In genomic region chr6:134352881-134353280, GRCm38 (mm10) we compare ENCODE assay signal across 28 mouse cellular contexts. TPM values are rescaled to one million over a fixed set of nuclear protein-coding genes. Genes with fewer than 3 reads are reported as not detected.
DNase-seq lines count a peak whose midpoint lies in the region; ATAC-seq and TF ChIP-seq lines count a peak whose summit lies in the region.
"Had no signal": no experiment of that assay in that cellular context is flagged by ENCODE, and none has a peak within 500 bp of the region (broad histone marks: within the 10 kb centered on the region; RNA-seq: fewer than 3 reads in every experiment).

No protein-coding gene starts in this region.

- no peak overlapping the region for H3K27ac ChIP-seq in heart, embryonic 10.5 days
- no peak overlapping the region for H3K27ac ChIP-seq in heart, embryonic 11.5 days (ENCODE audit: low read depth, low read length)
- H3K27ac ChIP-seq in kidney, adult 2 months (ENCODE audit: insufficient read depth, low read depth, low read length) = no peak overlapping the region
- H3K27ac ChIP-seq: embryonic facial prominence, embryonic 13.5 days; embryonic facial prominence, embryonic 15.5 days; forebrain, embryonic 13.5 days; forebrain, embryonic 15.5 days had no signal

- no peak for ATAC-seq in heart, embryonic 11.5 days (replicated peaks; ENCODE audit: insufficient number of reproducible peaks, low FRiP score, low TSS enrichment)
- ATAC-seq: activated CD4-positive, CD25-positive, alpha-beta regulatory T cell, adult 4 months; CD4-positive, CD25-positive, alpha-beta regulatory T cell, adult 4 months; forebrain, embryonic 13.5 days; forebrain, embryonic 15.5 days; forebrain, postnatal 0 days; Patski had no signal

- peak; percentile 36 for DNase-seq in heart, embryonic 10.5 days (ENCODE audit: low spot score)
- DNase-seq in urinary bladder, postnatal 36 days (ENCODE audit: low spot score in 2 of 2) = peak; percentile 30 to 36
- DNase-seq in urinary bladder, postnatal 4 days (ENCODE audit: low spot score in 2 of 2) = no peak
- DNase-seq in fat pad, adult 2 months (ENCODE audit: extremely low read depth, low read depth, low spot score) = peak; percentile 94
- no peak for DNase-seq in right cerebral cortex, postnatal 4 days
- no peak for DNase-seq in kidney, adult 2 months
- DNase-seq: adrenal gland, adult 8-10 months; adrenal gland, postnatal 14 days; adrenal gland, postnatal 36 days; B cell, adult 2 months; cerebellum, adult 11-12 months; cerebellum, adult 2 months; cerebellum, adult 9-10 months; cerebellum, postnatal 10 days; cerebellum, postnatal 25 days; forebrain, postnatal 0 days had no signal

- WGBS in heart, embryonic 10.5 days = 87% methylated on average over 6 of the region's 6 CpGs
- WGBS in heart, embryonic 11.5 days (ENCODE audit: insufficient replicate concordance) = 79% methylated on average over 6 of the region's 6 CpGs
- WGBS in kidney, adult 2 months = 81% methylated on average over 6 of the region's 6 CpGs

- H3K4me2 ChIP-seq in heart, embryonic 11.5 days = no peak overlapping the region
- H3K4me2 ChIP-seq: embryonic facial prominence, embryonic 13.5 days; embryonic facial prominence, embryonic 15.5 days; forebrain, embryonic 13.5 days; forebrain, embryonic 15.5 days had no signal

- TF ChIP-seq CTCF in kidney, adult 2 months (conservative IDR thresholded peaks at IDR 0.05; ENCODE audit: insufficient read depth, insufficient read length, low read depth, low read length) = no peak

- no peak overlapping the region for H3K4me3 ChIP-seq in heart, embryonic 10.5 days
- H3K4me3 ChIP-seq in heart, embryonic 11.5 days (ENCODE audit: low read depth, low read length) = no peak overlapping the region
- H3K4me3 ChIP-seq in kidney, adult 2 months (ENCODE audit: insufficient read depth, low read depth, low read length) = no peak overlapping the region
- H3K4me3 ChIP-seq: embryonic facial prominence, embryonic 13.5 days; embryonic facial prominence, embryonic 15.5 days; erythroblast, embryonic 14.5 days; forebrain, embryonic 13.5 days; forebrain, embryonic 15.5 days had no signal

- no peak for TF ChIP-seq POLR2A in kidney, adult 2 months (IDR thresholded peaks at IDR 0.05; ENCODE audit: low read depth, low read length)

- H3K36me3 ChIP-seq in heart, embryonic 10.5 days = no peaks in the 10 kb centered on the region
- H3K36me3 ChIP-seq in heart, embryonic 11.5 days (ENCODE audit: control insufficient read depth, insufficient read depth, low read length) = no peaks in the 10 kb centered on the region
- no peaks in the 10 kb centered on the region for H3K36me3 ChIP-seq in kidney, adult 2 months (ENCODE audit: control insufficient read depth, insufficient read depth, low read length)
- H3K36me3 ChIP-seq: embryonic facial prominence, embryonic 13.5 days; embryonic facial prominence, embryonic 15.5 days; forebrain, embryonic 15.5 days; G1E had no signal

- no peaks in the 10 kb centered on the region for H3K4me1 ChIP-seq in heart, embryonic 10.5 days
- H3K4me1 ChIP-seq in heart, embryonic 11.5 days (ENCODE audit: control insufficient read depth, insufficient read depth, low read length) = no peaks in the 10 kb centered on the region
- H3K4me1 ChIP-seq in kidney, adult 2 months (ENCODE audit: control insufficient read depth, insufficient read depth, low read length) = no peaks in the 10 kb centered on the region
- H3K4me1 ChIP-seq: embryonic facial prominence, embryonic 13.5 days; embryonic facial prominence, embryonic 15.5 days; forebrain, embryonic 13.5 days; forebrain, embryonic 15.5 days had no signal

- no peaks in the 10 kb centered on the region for H3K9me3 ChIP-seq in heart, embryonic 10.5 days
- no peaks in the 10 kb centered on the region for H3K9me3 ChIP-seq in heart, embryonic 11.5 days (replicated peaks; ENCODE audit: control insufficient read depth, low read length)
- H3K9me3 ChIP-seq: embryonic facial prominence, embryonic 13.5 days; embryonic facial prominence, embryonic 15.5 days; forebrain, embryonic 15.5 days; G1E had no signal

- H3K27me3 ChIP-seq in heart, embryonic 10.5 days (ENCODE audit: insufficient read depth, poor library complexity, severe bottlenecking) = no peaks in the 10 kb centered on the region
- H3K27me3 ChIP-seq in heart, embryonic 11.5 days (ENCODE audit: control insufficient read depth, insufficient read depth, low read length) = no peaks in the 10 kb centered on the region
- H3K27me3 ChIP-seq in kidney, adult 2 months (replicated peaks; ENCODE audit: control insufficient read depth, insufficient read depth, low read length) = no peaks in the 10 kb centered on the region
- H3K27me3 ChIP-seq: CH12.LX; embryonic facial prominence, embryonic 13.5 days; embryonic facial prominence, embryonic 15.5 days; forebrain, embryonic 13.5 days; forebrain, embryonic 15.5 days had no signal

- no peak overlapping the region for H3K9ac ChIP-seq in heart, embryonic 11.5 days (ENCODE audit: low read depth, low read length)
- H3K9ac ChIP-seq: embryonic facial prominence, embryonic 13.5 days; embryonic facial prominence, embryonic 15.5 days; forebrain, embryonic 13.5 days; forebrain, embryonic 15.5 days; forebrain, postnatal 0 days had no signal

RNA-seq across cellular contexts. Expression of gene Bcl2l14, which starts 43.2 kb away (rescaled TPM):
- 0.09 and 0.33 TPM in 2 replicates for polyA plus RNA-seq in heart, embryonic 10.5 days (2016; fragmentation: Nextera tagmentation; extraction: Ambion mirVana)
- polyA plus RNA-seq in heart, embryonic 11.5 days (2014; fragmentation: Nextera tagmentation; extraction: Ambion mirVana) = 0.11 and 0.45 TPM in 2 replicates
- 0.77 and 1.1 TPM in 2 replicates for polyA plus RNA-seq in kidney, adult 2 months (2012; rRNA removed)
- polyA plus RNA-seq: cerebellum, adult 2 months; cortical plate, adult 2 months; erythroblast, embryonic 14.5 days; forebrain, embryonic 13.5 days; forebrain, embryonic 15.5 days; forebrain, postnatal 0 days; G1E; Patski had no signal

Comparison
In these comparisons a context has a peak if more than half of its experiments do, and no peak if none do; other contexts are left out.
1. DNase-seq: peak in heart, embryonic 10.5 days (single experiment), urinary bladder, postnatal 36 days (2 of 2) and fat pad, adult 2 months (single experiment); none in urinary bladder, postnatal 4 days (0 of 2), right cerebral cortex, postnatal 4 days (single experiment) and kidney, adult 2 months (single experiment).